8 mouse cellular contexts compared by ENCODE assay signal in the genomic region with DNA sequence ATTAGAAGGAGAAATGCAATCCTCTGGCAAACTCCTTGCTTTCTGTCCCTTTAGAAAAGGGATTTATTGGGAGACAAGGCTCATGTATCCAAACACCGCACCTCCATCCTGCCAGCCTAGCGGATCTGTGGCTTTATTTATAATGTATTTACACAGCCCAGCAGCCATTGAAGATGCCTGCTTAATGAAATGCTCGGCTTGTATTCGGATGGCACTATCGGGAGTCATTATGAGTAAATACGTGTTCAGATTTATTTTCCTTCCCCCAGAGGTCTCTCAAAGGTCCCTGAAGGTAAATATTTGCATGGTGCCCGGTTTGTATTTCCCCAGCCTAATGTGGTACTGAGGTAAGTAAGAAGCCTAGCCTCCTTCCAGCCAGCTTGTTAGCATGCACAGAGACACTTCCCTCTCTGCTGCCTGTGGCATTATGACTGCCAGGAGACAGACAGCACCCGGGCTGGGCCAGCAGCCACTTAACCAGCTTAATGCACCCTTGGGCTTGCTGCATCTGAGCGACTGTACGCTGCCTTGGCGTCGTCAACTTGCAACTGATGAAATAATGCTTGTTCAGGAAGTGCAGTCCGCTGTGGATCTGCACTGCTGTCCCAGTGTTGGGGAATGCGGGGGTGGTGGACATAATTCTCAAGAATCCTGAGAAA.
DNase-seq lines count a peak whose midpoint lies in the region; ATAC-seq lines count a peak whose summit lies in the region.

No protein-coding gene starts in this region.

- no peaks in the 10 kb centered on the region for H3K27me3 ChIP-seq in forebrain, embryonic 12.5 days
- 0 out of 2 replicates have a peak, but pooled peaks cover 5% of the 10 kb centered on the region for H3K27me3 ChIP-seq in neural tube, embryonic 12.5 days (replicated peaks)

- 48% methylated on average over 14 of the region's 14 CpGs for WGBS in forebrain, embryonic 12.5 days
- WGBS in neural tube, embryonic 12.5 days: 34% methylated on average over 14 of the region's 14 CpGs

- H3K4me2 ChIP-seq in forebrain, embryonic 12.5 days: no peak overlapping the region
- peak overlapping the region; percentile 40 for H3K4me2 ChIP-seq in neural tube, embryonic 12.5 days (replicated peaks)

- H3K9me3 ChIP-seq in forebrain, embryonic 12.5 days: no peaks in the 10 kb centered on the region
- H3K9me3 ChIP-seq in neural tube, embryonic 12.5 days: no peaks in the 10 kb centered on the region

- ATAC-seq in forebrain, embryonic 12.5 days (ENCODE audit: low FRiP score): peak; percentile 61
- ATAC-seq in neural tube, embryonic 12.5 days (ENCODE audit: low FRiP score, low read depth): no peak
- ATAC-seq in erythroblast, adult 5-6 weeks (replicated peaks; ENCODE audit: low FRiP score, poor library complexity, severe bottlenecking): no peak

- H3K27ac ChIP-seq in forebrain, embryonic 12.5 days: peak overlapping the region; percentile 71
- no peak overlapping the region for H3K27ac ChIP-seq in neural tube, embryonic 12.5 days

- peaks cover 53% of the 10 kb centered on the region for H3K4me1 ChIP-seq in forebrain, embryonic 12.5 days
- H3K4me1 ChIP-seq in neural tube, embryonic 12.5 days: peaks cover 46% of the 10 kb centered on the region

- H3K36me3 ChIP-seq in forebrain, embryonic 12.5 days (replicated peaks): no peaks in the 10 kb centered on the region
- no peaks in the 10 kb centered on the region for H3K36me3 ChIP-seq in neural tube, embryonic 12.5 days

- no peak overlapping the region for H3K9ac ChIP-seq in forebrain, embryonic 12.5 days
- H3K9ac ChIP-seq in neural tube, embryonic 12.5 days: no peak overlapping the region

- DNase-seq in kidney, postnatal 4 days: peak; percentile 51 to 67
- no peak for DNase-seq in kidney, adult 11 months
- DNase-seq in layer of hippocampus, adult 8-10 months (ENCODE audit: low spot score in 2 of 2): peak; percentile 46 to 48
- DNase-seq in adrenal gland, postnatal 25 days: no peak
- DNase-seq in c-Kit-positive CD71-positive TER-119-positive erythroid progenitor cells, embryonic 14.5 days (ENCODE audit: low spot score): no peak

- H3K4me3 ChIP-seq in forebrain, embryonic 12.5 days (replicated peaks): no peak overlapping the region
- H3K4me3 ChIP-seq in neural tube, embryonic 12.5 days: no peak overlapping the region

Comparison
In these comparisons a context has a peak if more than half of its experiments do, and no peak if none do; other contexts are left out.
1. DNase-seq: peak in kidney, postnatal 4 days (2 of 2) and layer of hippocampus, adult 8-10 months (2 of 2); none in kidney, adult 11 months (single experiment), adrenal gland, postnatal 25 days (single experiment) and c-Kit-positive CD71-positive TER-119-positive erythroid progenitor cells, embryonic 14.5 days (single experiment).